Mouse (Mus musculus) frontal cortex, postnatal 10 days (tissue): ENCODE results near the gene Itga9.
A peak's percentile ranks its signal among the peaks of the same experiment; 100 is the strongest.

ENCODE experiments used
- DNase-seq, 2 experiments: peaks; one replicate each; pipeline ENCODE4 v3.0.0; 2022; ENCODE audit warnings: low spot score in 2 of 2, mixed read lengths in 1 of 2

Gene Itga9

GRCm38 (mm10) chr9:118606817-118607371, 404 bp downstream of the Itga9 start:
- DNase-seq = no peak

- DNase-seq = no peak
These were observed 1.4 kb downstream of the Itga9 start for GRCm38 (mm10) chr9:118607701-118608401.

GRCm38 (mm10) chr9:118608556-118608955, 2.1 kb downstream of the Itga9 start:
- DNase-seq = no peak

GRCm38 (mm10) chr9:118610060-118610459, 3.6 kb downstream of the Itga9 start:
- DNase-seq = no peak

DNA sequence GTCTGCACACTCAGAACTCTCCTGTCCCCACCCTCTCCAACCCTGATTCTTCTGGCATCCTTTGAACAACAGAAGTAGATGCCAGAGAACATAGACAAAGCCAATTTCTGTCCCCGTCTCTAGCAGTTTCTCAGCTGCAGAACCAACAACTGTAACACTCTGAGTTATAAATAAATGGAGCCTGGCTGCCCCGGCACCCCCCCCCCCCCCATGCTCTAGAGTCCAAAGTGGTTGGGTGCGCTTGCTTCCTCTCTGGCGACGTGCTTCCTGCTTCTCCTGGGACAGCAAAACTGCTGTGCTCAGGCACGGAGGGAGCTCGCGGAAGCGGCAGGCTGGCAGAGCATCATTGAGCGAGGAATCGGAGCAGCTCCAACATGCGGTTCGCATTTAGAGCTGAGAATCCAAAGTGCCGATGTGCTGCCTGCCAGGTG, 4.6 kb downstream of the Itga9 start:
- DNase-seq = peak; percentile 31 to 33

- no peak for DNase-seq
These were observed 5.6 kb downstream of the Itga9 start for GRCm38 (mm10) chr9:118611958-118612581.

- no peak for DNase-seq
These were observed 10.7 kb downstream of the Itga9 start for GRCm38 (mm10) chr9:118617237-118617636.

DNA sequence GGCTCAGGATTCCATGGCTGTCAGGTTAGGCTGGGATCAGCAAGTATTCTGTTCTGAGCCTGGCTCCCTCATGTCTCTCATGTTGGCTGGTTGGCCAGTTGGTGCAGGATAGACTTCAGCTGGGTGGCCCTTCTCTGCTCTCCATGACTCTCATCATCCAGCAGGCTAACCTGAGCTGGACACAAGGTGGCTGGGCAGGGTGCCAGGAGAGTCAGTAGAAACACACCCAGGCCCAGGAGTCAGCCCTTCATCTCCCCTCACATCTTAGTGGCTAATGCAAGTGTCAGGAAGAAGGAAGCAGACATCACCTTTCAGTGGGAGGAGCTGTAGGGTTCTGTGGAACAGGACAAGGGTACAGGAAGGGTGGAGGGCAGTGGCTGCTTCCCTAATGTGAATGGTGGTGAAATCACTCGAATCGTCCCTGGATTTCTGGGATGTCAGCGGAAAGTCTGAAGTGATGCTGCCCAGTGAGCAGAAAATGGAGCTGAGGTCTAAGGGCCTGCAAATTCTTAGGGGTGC, 12.3 kb downstream of the Itga9 start:
- DNase-seq = no peak

- DNase-seq = no peak
These were observed 14.3 kb downstream of the Itga9 start for GRCm38 (mm10) chr9:118620807-118621206.

DNA sequence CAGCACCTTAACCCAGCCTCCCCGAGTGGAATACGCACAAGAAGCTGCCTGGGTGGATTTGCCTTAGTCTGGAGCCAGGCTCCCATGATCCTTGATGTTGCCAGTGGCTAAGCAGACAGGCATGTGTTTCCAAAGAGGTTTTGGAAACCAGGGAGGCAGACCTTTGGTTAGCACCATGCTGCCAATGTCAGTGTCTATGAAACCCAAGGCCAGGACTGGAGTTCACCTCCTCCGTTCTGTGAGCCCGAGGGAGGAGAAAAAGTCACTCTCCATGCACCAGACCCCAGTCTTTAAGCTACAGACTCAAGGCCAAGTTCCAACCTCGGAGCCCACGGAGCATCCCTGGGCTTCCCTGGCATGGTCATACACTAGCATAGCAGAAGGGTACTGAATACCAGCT, 15.2 kb downstream of the Itga9 start:
- no peak for DNase-seq

- DNase-seq = peak in 1 of 2 experiments; percentile 35
These were observed 16.1 kb downstream of the Itga9 start for GRCm38 (mm10) chr9:118622376-118623166.

GRCm38 (mm10) chr9:118623483-118623882, 17.0 kb downstream of the Itga9 start:
- DNase-seq = no peak

- no peak for DNase-seq
These were observed 17.7 kb downstream of the Itga9 start for GRCm38 (mm10) chr9:118624146-118624545.

DNA sequence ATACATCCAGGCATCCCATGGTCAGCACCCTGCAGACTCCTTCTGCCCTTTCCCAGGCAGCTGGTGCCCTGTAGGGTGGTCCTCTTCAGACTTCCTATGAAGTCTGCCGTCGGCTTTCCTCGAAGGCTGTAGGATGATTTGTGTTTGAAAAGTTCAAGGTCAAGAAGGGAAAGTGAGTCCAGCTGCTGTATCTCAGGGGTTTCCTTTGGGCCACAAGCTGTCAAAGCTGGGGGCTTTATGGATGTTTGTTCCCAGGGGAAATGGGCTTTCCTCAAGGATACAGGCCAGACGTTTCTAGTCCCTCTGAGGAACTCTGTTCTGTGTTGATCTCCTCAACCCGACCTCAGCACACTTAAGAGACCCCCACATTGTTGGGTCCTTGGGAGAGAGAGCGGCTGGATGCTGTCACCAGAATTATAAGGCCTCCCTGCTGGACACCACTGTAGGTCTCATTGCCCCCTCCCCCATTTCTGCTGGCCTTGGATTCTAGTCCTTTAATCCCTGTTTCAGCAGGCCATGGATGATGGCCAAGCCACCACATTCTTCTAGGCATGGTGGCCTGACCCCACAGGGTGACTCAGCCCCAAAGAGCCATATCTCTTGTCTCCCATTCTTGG, 23.4 kb downstream of the Itga9 start:
- no peak for DNase-seq

- no peak for DNase-seq
These were observed 25.6 kb downstream of the Itga9 start for GRCm38 (mm10) chr9:118631775-118632757.

- DNase-seq = no peak
These were observed 26.3 kb downstream of the Itga9 start for GRCm38 (mm10) chr9:118632758-118633143.

GRCm38 (mm10) chr9:118638642-118639210, 32.2 kb downstream of the Itga9 start:
- DNase-seq = no peak

DNA sequence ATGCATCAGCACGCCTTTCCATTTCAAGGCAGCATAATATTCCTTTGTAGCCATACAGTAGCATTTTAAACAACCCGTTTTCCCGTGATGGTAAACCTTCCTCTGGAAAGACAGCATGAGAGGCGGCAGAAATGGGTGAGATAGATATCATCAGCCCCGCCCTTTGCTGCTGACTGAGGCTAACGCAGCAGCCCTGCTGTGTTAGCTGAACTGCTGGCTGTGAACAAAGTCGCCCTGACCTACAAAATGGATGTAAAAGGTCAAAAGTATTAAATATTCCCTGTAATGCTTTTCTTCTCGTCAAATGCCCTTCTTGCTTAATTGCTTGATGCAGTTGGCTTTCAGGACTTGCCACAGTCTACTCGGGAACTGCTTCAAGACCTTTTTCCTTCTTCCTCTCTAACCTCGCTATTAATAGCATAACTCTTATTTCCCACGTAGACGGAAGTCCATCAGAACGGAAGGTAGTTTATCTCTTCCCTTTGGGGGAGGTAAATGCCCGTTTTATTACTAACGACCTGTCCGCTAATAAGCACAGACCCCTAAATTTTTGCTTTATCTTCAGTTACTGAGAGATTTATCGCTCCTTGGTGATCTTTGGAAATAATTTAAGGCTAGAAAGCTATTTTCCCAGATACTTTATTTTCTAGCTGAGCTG, 39.3 kb downstream of the Itga9 start:
- DNase-seq = no peak

DNA sequence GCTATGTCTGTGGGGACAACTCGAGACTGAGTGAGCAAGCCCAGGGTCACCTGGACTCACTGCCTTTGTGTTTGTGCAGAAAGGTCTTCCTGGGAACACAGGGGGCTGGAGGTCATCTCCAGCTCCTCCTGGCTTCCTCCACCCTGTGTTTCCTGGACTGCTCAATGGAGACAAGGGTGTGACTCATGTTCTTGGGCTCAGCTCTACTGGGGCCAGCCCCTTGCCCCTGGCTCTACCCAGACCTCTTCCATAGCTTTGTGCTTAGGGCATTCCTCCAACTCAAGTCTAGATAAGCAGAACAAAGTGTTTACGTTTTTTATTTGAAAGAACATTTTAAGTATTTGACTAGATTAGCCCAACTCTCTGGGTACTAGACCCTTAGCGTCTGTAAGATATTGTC, 41.0 kb downstream of the Itga9 start:
- DNase-seq = no peak

- no peak for DNase-seq
These were observed 44.5 kb downstream of the Itga9 start for GRCm38 (mm10) chr9:118650976-118651375.
